Mouse (Mus musculus) B cell, adult 2 months (primary cell): ENCODE measurements around the gene Gp6.
A peak's percentile ranks its signal among the peaks of the same experiment; 100 is the strongest.
"Not testable (repeated sequence)": the region's sequence is repeated elsewhere in the genome, so short reads cannot be mapped to it uniquely, and the experiment has no call there.

Experiments
- DNase-seq, 2 experiments: peaks; one replicate each; pipeline ENCODE4 v3.0.0; 2022

The Gp6 gene

DNA sequence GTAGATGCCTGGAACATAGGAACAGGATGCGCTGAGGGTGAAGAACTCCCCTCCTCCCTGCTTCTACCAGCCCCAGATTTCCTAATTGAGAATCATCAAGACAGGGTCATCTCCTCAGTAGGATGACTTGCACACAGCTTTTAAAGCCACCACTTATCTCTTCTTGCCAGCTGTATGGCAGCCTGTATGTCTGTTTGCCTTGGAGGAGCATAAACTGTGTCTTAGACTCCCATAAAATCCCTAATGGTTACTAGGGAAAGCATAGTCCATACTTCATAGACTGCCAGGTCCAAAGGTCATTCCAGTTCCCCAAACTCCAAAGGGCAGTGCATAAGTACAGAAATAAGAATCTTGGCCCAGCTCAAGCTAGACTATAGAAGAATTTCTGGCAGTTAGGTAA lies at the start of gene Gp6:
Gene Gp6, minus strand, starts transcription at position 15 of the 400 bp plus-strand sequence.
- no peak for DNase-seq

DNA sequence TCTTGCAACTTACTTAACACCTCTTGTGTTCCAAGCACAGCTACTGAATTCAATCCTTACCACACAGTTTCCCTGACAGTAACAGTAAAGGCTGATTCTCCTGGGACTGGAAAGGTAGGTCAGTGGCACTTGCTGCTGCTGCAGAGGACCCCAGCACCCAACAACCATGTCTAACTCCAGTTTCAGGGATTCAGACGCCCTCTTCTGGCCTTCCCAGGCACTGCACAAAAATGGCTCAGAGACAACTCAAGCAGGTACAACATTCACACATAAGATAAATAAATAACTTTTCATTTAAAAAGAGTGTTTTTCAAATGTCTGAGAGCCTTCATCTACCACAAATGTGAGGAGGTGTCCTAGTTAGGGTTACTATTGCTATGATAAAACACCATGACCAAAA lies 49.6 kb upstream of the Gp6 start:
- DNase-seq, result peak; percentile 38 to 44

DNA sequence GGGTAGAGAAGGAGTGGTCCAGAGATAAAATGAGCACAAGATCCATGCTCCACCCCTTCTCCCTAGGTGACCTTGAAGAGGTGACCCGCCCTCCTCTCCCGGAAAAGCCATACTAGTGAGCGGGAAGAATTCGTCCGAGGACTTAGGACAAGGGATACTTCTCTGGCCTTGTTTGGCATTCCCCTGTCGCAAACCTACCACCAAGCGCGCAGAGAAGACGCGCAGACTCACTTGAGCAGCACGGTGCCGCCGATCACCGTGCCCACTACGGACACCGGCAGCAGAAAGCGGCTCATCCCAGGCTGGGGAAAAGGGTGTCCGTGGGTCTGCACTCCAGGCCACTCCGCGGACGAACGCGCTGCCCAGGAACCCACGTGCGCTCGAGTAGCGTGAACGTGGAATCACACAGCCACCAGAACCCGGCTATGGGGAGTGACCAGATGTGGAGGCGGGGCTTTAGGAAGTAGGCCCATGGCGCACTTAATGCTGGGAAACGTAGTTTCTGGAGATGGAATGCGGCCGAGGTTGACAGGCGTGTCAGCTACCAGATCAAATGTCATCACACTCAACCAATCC lies 47.8 kb upstream of the Gp6 start, which contains the start of gene Rdh13:
Gene Rdh13, minus strand, starts transcription at position 434 of the 576 bp plus-strand sequence.
- DNase-seq, result peak; percentile 79 to 83

DNA sequence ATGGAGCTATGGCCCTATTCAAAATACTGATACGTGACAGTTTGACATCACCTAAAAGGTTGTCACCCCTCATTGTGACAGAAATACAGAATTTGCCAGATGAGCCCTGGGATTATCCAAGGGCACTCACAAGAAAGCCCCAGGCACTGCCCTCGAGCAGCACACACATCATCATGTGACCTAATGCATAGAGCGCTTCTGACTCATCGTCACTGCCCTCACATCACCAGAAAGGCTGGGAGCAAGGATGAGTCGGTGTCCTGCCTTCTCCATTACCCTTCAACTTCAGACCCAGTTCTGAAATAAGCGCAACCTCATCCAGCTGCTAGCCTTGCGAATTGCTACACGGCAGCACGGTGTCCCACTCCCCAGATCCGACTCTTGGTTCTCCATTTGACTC lies 43.0 kb upstream of the Gp6 start:
- DNase-seq, result no peak

DNA sequence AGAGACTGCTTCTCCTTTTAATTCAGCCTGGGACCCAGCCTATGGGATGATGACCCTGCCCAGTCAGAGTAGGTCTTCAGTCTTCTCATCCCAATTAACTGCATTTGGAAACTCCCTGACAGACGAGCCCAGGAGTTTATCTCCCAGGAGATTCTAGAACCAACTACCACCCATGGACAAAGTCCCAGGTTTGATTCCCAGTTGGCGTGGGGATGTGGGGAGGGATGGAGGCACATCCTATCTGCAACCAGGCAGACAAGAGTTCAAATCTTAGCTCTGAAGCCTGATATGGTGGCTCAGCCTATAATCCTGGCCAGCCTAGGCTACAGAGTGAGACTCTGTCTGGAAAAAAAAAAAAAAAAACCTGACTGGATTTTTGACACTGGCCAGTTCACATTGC lies 40.2 kb upstream of the Gp6 start:
- DNase-seq, result no peak

DNA sequence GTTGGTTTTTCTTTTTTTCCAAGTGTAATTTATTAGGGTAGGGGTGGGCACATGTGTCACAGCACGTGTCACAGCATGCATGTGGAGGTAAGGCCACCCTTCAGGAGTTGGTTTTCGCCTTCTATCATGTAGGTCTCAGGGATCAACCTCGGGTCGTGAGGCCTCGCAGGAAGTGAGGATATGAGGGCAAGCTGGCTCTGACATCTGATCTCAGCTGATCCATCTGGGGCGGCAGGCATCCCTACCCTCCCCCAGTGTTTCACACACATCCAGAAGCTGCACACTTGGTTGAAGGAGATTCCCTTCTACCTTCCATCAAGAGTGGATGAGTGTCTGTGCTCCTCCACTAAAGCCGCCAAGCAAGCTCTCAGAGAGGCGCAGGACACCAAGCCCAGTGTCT lies 34.5 kb upstream of the Gp6 start:
- no peak for DNase-seq

DNA sequence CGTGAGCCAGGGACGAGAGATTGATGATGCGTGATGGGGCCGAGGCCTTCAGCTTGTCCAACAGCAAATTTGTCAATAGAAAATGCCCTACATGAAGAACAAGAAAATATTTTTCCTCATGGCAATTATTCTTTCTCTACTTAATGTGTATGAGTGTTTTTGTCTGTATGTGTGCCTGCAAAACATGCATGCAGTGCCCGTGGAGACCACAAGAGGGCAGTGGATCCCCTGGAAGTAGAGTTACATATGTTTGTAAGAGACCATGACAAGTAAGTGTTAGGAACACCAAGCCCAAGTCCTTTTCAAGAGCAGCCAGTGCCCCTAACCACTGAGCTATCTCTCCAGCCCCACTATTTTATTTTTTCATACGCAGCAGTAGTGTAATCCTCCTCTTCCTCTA lies 34.0 kb upstream of the Gp6 start:
- peak; percentile 81 to 83 for DNase-seq

DNA sequence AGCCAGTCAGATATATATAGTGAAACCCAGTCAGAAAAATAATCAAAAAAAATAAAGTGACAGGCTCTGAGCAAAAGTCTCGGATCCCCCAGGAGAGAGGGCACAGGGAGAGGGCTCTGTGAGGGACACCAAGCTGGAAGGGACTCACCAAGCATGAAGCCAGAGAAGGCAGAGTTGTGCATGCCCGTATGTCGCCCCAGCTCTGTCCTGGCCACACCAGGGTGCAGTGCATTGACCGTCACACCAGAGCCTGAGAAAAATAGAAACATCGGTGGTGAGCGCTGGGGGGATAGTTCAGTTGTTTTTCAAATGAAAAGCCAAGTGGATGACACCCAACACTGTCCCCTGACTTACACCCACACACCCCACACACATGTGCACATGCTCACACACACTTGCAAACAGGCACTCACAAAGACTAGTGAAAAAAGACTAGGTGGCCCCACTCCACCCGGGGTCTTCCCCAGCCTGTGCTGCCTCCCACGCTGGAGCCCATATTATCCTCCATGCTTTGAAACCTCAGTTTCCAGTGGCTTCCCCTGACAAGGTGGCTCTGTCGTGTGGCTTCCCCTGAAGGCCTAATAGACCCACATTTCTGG lies 32.8 kb upstream of the Gp6 start:
- DNase-seq, result no peak

DNA sequence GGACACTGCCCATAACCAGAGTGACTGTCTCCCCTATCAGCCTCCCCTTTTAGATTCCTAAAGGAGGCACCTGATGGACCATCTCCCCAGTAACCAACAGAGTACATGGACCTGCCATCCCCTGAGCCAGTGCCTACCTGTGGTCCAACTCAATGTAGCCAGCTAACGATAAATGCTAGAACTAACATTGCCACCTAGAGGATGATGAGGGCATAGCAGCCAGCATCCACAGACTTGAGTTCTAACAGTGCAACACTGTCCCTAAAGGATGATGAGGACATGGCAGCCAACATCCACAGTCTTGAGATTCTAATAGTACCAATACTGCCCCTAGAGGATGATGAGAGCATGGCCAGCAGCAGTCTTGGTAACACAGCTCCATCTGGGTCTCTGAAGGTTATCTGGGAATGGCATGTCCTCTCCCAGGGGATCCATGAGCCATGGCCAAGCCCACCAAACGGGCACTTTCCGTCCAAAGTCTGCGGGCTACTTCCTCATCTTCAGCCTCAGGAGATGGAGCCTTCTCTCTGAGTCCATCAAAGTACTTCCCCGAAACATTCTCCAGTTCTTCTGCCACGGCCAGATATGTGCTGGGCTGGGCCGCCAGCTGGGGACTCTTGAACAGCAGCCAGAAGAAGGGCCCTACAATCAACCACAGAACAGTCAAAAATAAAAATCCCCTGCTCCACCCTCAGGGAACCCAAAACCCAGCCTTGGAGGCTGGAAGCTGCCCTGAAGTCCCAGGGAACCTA lies 29.8 kb upstream of the Gp6 start:
- peak; percentile 84 to 88 for DNase-seq

DNA sequence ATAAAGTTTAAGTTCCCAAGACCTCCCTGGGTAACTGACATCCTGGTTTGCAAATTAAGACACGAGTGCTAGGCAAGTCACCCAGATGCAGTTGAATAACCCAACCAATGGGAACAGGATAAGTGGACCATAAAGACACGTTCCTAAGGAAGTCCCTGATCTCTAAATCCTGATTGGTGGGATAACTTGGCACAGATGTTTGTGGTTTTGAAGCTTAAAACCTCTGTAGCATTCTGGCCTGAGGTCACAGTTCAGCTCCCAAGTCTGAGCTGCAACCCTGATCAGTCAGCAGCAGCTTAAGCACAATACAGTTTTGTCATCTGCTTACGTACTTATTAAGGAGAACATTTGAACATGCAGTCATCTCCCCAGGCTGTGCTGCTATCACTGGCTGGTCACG lies 22.7 kb upstream of the Gp6 start:
- peak in 1 of 2 experiments; percentile 4 for DNase-seq

DNA sequence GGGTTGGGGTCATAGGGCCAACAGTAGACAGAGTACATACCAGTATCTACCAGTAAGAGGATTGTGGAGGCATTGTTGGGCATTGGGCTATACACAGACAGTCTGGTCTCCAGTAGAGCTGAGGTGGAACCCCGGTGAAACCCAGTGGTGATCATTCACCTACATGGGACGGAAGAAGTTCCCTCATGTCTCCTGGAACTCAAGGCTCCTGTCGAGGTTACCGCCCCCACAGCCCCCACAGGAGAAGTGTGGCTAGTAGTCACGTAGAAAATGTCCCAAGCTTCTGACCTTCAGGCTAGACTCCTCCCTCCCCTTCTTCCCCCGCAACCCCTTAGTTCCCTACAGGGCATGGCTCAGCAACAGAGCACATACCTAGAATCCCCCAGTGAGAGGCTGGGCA lies 22.1 kb upstream of the Gp6 start:
- no peak for DNase-seq

DNA sequence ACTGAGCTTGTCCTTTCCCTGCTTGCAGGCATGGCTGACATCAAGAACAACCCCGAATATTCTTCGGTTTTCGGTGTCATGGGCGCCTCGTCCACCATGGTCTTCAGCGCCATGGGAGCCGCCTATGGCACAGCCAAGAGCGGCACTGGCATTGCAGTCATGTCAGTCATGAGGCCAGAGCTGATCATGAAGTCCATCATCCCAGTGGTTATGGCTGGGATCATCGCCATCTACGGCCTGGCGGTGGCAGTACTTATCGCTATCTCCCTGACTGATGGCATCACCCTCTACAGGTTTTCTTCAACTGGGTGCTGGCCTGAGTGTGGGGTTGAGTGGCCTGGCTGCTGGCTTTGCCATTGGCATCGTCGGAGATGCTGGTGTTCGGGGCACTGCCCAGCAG lies 14.9 kb upstream of the Gp6 start:
- DNase-seq, result not testable (repeated sequence)

DNA sequence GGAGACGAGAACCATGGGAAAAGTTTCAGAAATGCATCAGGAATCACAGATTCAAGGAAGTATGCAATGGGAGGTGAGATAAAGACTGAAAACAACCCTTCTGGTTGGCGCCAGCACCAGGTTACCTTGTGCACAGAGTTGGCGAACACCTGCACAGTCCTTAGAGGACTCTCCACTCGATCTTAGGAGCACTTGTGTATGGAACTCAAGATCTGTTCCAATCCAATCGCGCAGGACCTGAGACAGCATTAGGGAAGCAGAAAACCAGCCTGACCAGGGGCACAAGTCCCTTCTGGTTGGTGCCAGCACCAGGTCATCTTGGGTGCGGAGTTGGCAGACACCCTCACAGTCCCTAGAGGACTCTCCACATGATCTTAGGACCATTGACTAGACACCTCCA lies 24.0 kb downstream of the Gp6 start:
- DNase-seq, result no peak

DNA sequence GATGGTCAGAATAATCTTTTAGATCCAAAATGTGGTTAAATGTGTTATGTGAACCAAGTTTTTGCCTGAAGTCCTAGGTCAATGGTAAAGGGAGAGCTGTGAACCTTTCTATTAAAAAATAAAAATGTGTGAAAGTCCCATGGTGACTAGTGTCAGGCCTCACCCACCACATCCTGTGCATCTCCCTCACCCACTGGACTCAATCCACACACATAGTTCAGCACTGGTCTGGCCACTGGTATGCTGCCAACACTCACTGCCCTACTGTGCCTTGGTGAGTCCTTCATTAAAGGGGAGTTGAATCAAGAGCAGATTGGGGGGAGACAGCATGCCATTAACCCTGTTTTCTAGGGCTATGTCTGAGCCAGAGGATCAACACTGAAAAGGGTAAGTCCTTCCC lies 60.0 kb downstream of the Gp6 start, which contains the start of gene Ncr1:
Gene Ncr1, plus strand, starts transcription at position 216 of the 400 bp plus-strand sequence.
- no peak for DNase-seq

DNA sequence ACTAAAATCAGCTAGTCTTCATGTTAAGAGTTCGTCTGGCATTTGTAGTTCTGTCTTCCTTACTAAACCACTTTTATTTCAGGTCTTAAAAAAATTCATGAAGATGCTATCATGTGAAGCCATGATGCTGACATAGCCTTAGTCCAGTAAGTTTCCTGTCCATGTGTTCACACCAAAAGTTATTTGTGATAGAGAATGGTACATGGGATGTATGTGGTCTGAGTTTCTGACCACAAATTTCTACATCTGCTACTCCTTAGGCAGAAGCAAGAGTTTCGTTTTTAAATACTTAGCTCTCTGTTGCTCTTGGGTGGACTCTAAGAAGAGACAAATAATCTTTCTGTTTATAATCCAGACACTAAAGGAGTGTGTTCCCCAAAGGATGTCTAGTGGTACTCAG lies 74.2 kb downstream of the Gp6 start:
- no peak for DNase-seq
